Mouse (Mus musculus) stomach, embryonic 15.5 days (tissue): ENCODE measurements around the gene Ttc9b. TPM values are rescaled to one million over a fixed set of nuclear protein-coding genes. Genes with fewer than 3 reads are reported as not detected.

Experiments used
- ATAC-seq: fragments of 200-750 bp; cut with Nextera tagmentation; 2 replicates; pipeline ENCODE4 v1.8.0; 2017; ENCODE audit warnings: low read depth, moderate number of reproducible peaks, moderate TSS enrichment; ENCODE audit not compliant: insufficient read depth, low FRiP score
- H3K27ac ChIP-seq: fragments of 300-500 bp; sonication (generic); 2 replicates; pipeline ENCODE4 v1.5.1; 2015; ENCODE audit warnings: mild to moderate bottlenecking, inconsistent platforms
- H3K27me3 ChIP-seq: fragments of 300-500 bp; sonication (generic); replicated peaks from 2 replicates; pipeline ENCODE4 v1.6.1; 2015; ENCODE audit warnings: inconsistent platforms
- H3K36me3 ChIP-seq: fragments of 300-500 bp; sonication (generic); 2 replicates; pipeline ENCODE4 v1.6.1; 2015; ENCODE audit warnings: inconsistent platforms
- H3K4me1 ChIP-seq: fragments of 300-500 bp; sonication (generic); 2 replicates; pipeline ENCODE4 v1.6.1; 2015; ENCODE audit warnings: inconsistent platforms
- H3K4me2 ChIP-seq: fragments of 300-500 bp; sonication (generic); 2 replicates; pipeline ENCODE4 v1.6.1; 2015; ENCODE audit warnings: mild to moderate bottlenecking, inconsistent platforms
- H3K4me3 ChIP-seq: fragments of 300-500 bp; sonication (generic); replicated peaks from 2 replicates; pipeline ENCODE4 v1.5.1; 2015; ENCODE audit warnings: inconsistent platforms
- H3K9ac ChIP-seq: fragments of 300-500 bp; sonication (generic); 2 replicates; pipeline ENCODE4 v1.6.1; 2015; ENCODE audit warnings: inconsistent platforms
- H3K9me3 ChIP-seq: fragments of 300-500 bp; sonication (generic); 2 replicates; pipeline ENCODE4 v1.6.1; 2016; ENCODE audit warnings: inconsistent platforms
- WGBS: fragments of 180-500 bp; shearing (Covaris S2); methylation state at CpG from one replicate; pipeline ENCODE4 v1.1.7; 2015; 5-methylcytosine and 5-hydroxymethylcytosine counted together
- polyA plus RNA-seq: library from polyadenylated mRNA; unstranded; fragments of >200 nt; fragmentation: Nextera tagmentation; extraction: Ambion mirVana; gene quantifications from 2 replicates; pipeline ENCODE4 v1.2.1, GENCODE M21; 2015

Ttc9b gene
- polyA plus RNA-seq, 1 experiment from 2014 or later = 1.8 TPM

GRCm38 (mm10) chr7:27647281-27648002 lies 6.3 kb upstream of the Ttc9b start:
- Histone ChIP-seq H3K4me2 (no peak overlapping the region), H3K9me3 (no peaks in the 10 kb centered on the region), H3K27ac (no peak overlapping the region), H3K9ac (no peak overlapping the region), H3K27me3 (peaks cover 8% of the 10 kb centered on the region), H3K4me3 (no peak overlapping the region), H3K4me1 (no peaks in the 10 kb centered on the region), H3K36me3 (no peaks in the 10 kb centered on the region)
- ATAC-seq = no peak
- WGBS = 78% methylated on average over 6 of the region's 6 CpGs

- no peak overlapping the region for H3K9ac ChIP-seq
- no peak overlapping the region for H3K27ac ChIP-seq
- no peaks in the 10 kb centered on the region for H3K36me3 ChIP-seq
- H3K9me3 ChIP-seq = no peaks in the 10 kb centered on the region
- H3K27me3 ChIP-seq = peaks cover 31% of the 10 kb centered on the region
- H3K4me3 ChIP-seq = no peak overlapping the region
- 84% methylated on average over 11 of the region's 11 CpGs for WGBS
- ATAC-seq = no peak
- H3K4me2 ChIP-seq = no peak overlapping the region
- H3K4me1 ChIP-seq = peaks cover 10% of the 10 kb centered on the region; the same call in 1 of the 2 replicates
Measured at GRCm38 (mm10) chr7:27649723-27650122, 4.0 kb upstream of the Ttc9b start.

- WGBS = 6% methylated on average over 10 of the region's 10 CpGs
- Histone ChIP-seq H3K36me3 (no peaks in the 10 kb centered on the region), H3K4me2 (peak overlapping the region; percentile 30), H3K27ac (no peak overlapping the region), H3K27me3 (peaks cover 41% of the 10 kb centered on the region), H3K9me3 (no peaks in the 10 kb centered on the region), H3K9ac (no peak overlapping the region), H3K4me1 (peaks cover 10% of the 10 kb centered on the region; the same call in 1 of the 2 replicates), H3K4me3 (no peak overlapping the region)
- no peak for ATAC-seq
Measured at GRCm38 (mm10) chr7:27650949-27651348, 2.8 kb upstream of the Ttc9b start.

- Histone ChIP-seq H3K4me3 (no peak overlapping the region; the same call in 1 of the 2 replicates), H3K36me3 (0 out of 2 replicates have a peak, but pooled peaks cover 3% of the 10 kb centered on the region), H3K27ac (no peak overlapping the region), H3K4me1 (peaks cover 10% of the 10 kb centered on the region; the same call in 1 of the 2 replicates), H3K4me2 (no peak overlapping the region), H3K27me3 (peaks cover 69% of the 10 kb centered on the region), H3K9ac (no peak overlapping the region), H3K9me3 (no peaks in the 10 kb centered on the region)
- WGBS = 62% methylated on average over 20 of the region's 20 CpGs
- no peak for ATAC-seq
Measured at GRCm38 (mm10) chr7:27654607-27655276, 1.0 kb downstream of the Ttc9b start.

GRCm38 (mm10) chr7:27655545-27655944 lies 1.8 kb downstream of the Ttc9b start:
- Histone ChIP-seq H3K27me3 (peaks cover 69% of the 10 kb centered on the region), H3K9ac (no peak overlapping the region), H3K36me3 (0 out of 2 replicates have a peak, but pooled peaks cover 3% of the 10 kb centered on the region), H3K27ac (no peak overlapping the region), H3K4me1 (peaks cover 10% of the 10 kb centered on the region; the same call in 1 of the 2 replicates), H3K4me2 (no peak overlapping the region), H3K4me3 (no peak overlapping the region), H3K9me3 (no peaks in the 10 kb centered on the region)
- 41% methylated on average over 11 of the region's 11 CpGs for WGBS
- no peak for ATAC-seq

- no peak overlapping the region for H3K27ac ChIP-seq
- no peak overlapping the region for H3K4me2 ChIP-seq
- H3K4me3 ChIP-seq = no peak overlapping the region
- peaks cover 10% of the 10 kb centered on the region; the same call in 1 of the 2 replicates for H3K4me1 ChIP-seq
- peaks cover 65% of the 10 kb centered on the region for H3K27me3 ChIP-seq
- no peak for ATAC-seq
- 0 out of 2 replicates have a peak, but pooled peaks cover 3% of the 10 kb centered on the region for H3K36me3 ChIP-seq
- H3K9ac ChIP-seq = no peak overlapping the region
- no peaks in the 10 kb centered on the region for H3K9me3 ChIP-seq
- 88% methylated on average over 16 of the region's 16 CpGs for WGBS
Measured at GRCm38 (mm10) chr7:27656600-27656999, 2.9 kb downstream of the Ttc9b start.

- ATAC-seq = no peak
- Histone ChIP-seq H3K9ac (no peak overlapping the region), H3K27ac (no peak overlapping the region), H3K4me1 (peaks cover 10% of the 10 kb centered on the region; the same call in 1 of the 2 replicates), H3K4me3 (no peak overlapping the region), H3K9me3 (no peaks in the 10 kb centered on the region), H3K36me3 (0 out of 2 replicates have a peak, but pooled peaks cover 3% of the 10 kb centered on the region), H3K4me2 (no peak overlapping the region), H3K27me3 (peaks cover 56% of the 10 kb centered on the region)
- WGBS = 34% methylated on average over 53 of the region's 53 CpGs
Measured at GRCm38 (mm10) chr7:27657824-27658395, 4.2 kb downstream of the Ttc9b start.

- Histone ChIP-seq H3K27ac (no peak overlapping the region), H3K27me3 (peaks cover 45% of the 10 kb centered on the region), H3K9ac (no peak overlapping the region), H3K4me1 (peaks cover 5% of the 10 kb centered on the region; the same call in 1 of the 2 replicates), H3K4me2 (no peak overlapping the region), H3K9me3 (no peaks in the 10 kb centered on the region), H3K4me3 (no peak overlapping the region), H3K36me3 (0 out of 2 replicates have a peak, but pooled peaks cover 3% of the 10 kb centered on the region)
- WGBS = 64% methylated on average over 14 of the region's 14 CpGs
- ATAC-seq = no peak
Measured at GRCm38 (mm10) chr7:27658712-27659663, 5.3 kb downstream of the Ttc9b start.

GRCm38 (mm10) chr7:27662038-27662437 lies 8.3 kb downstream of the Ttc9b start:
- Histone ChIP-seq H3K9me3 (no peaks in the 10 kb centered on the region), H3K4me2 (no peak overlapping the region), H3K4me1 (no peaks in the 10 kb centered on the region), H3K9ac (no peak overlapping the region), H3K4me3 (no peak overlapping the region), H3K36me3 (0 out of 2 replicates have a peak, but pooled peaks cover 9% of the 10 kb centered on the region), H3K27me3 (peaks cover 19% of the 10 kb centered on the region; the same call in 1 of the 2 replicates), H3K27ac (no peak overlapping the region)
- 86% methylated on average over 4 of the region's 4 CpGs for WGBS
- no peak for ATAC-seq

- no peaks in the 10 kb centered on the region for H3K27me3 ChIP-seq
- H3K36me3 ChIP-seq = no peaks in the 10 kb centered on the region
- peak overlapping the region; percentile 78 for H3K9ac ChIP-seq
- H3K4me3 ChIP-seq = peak overlapping the region; percentile 76
- ATAC-seq = no peak
- H3K4me1 ChIP-seq = peaks cover 15% of the 10 kb centered on the region
- H3K4me2 ChIP-seq = peak overlapping the region; percentile 97
- 54% methylated on average over 9 of the region's 9 CpGs for WGBS
- no peaks in the 10 kb centered on the region for H3K9me3 ChIP-seq
- no peak overlapping the region for H3K27ac ChIP-seq
Measured at GRCm38 (mm10) chr7:27673064-27673574, 19.4 kb downstream of the Ttc9b start.
